Mouse (Mus musculus): Measurements from ENCODE around the gene Rab30. TPM values are rescaled to one million over a fixed set of nuclear protein-coding genes. Genes with fewer than 3 reads are reported as not detected.

Gene Rab30
- total and polyA plus RNA-seq, 3 experiments: 39.1 to 105 (median 66.2) TPM

GRCm38 (mm10) chr7:92820941-92821465 lies 79.6 kb downstream of the Rab30 start:
- dilution Hi-C loops (cut with MboI; ENCODE audit: extremely low pct_ligation_motif_present, extremely low pct_unique_long_range_greater_than_20kb, low sequenced_read_pairs): no loop called here
- Histone ChIP-seq H3K36me3 (replicated peaks in 1 of 2; ENCODE audit: control insufficient read depth in 1 of 2, insufficient read depth in 1 of 2, low read length in 1 of 2) (peaks cover 13 to 36% of the 10 kb centered on the region in 2 experiments), H3K27me3 (replicated peaks) (no peaks in the 10 kb centered on the region), H3K79me2 (replicated peaks; ENCODE audit: control insufficient read depth, extremely low read depth, insufficient read depth, poor library complexity, severe bottlenecking) (peaks cover 39% of the 10 kb centered on the region), H3K4me2 (ENCODE audit: insufficient read depth, low read depth, poor library complexity, severe bottlenecking) (peak overlapping the region; percentile 99), H3K9ac (ENCODE audit: insufficient read depth, low read depth) (peak overlapping the region; percentile 92), H3K4me1 (ENCODE audit: control insufficient read depth in 1 of 2, insufficient read depth in 2 of 2) (peaks cover 31 to 68% of the 10 kb centered on the region in 2 experiments), H3K9me3 (replicated peaks; ENCODE audit: low read length) (no peaks in the 10 kb centered on the region), H3K4me3 (replicated peaks in 1 of 3; ENCODE audit: low read depth in 2 of 3, low read length in 2 of 3, poor library complexity in 1 of 3) (peak overlapping the region; percentile 69 to 78 (median 74)), H3K27ac (ENCODE audit: insufficient read depth, low read depth) (peak overlapping the region; percentile 80)
- DNase-seq (ENCODE audit: extremely low read depth): no peak
- in situ Hi-C loops (cut with MboI; ENCODE audit: low pct_ligation_motif_present, low pct_unique_long_range_greater_than_20kb, low sequenced_read_pairs): no loop called here
- peak; percentile 26; the same call in 1 of the 2 replicates for TF ChIP-seq UBTF (IDR thresholded peaks at IDR 0.05; ENCODE audit: low read depth, low read length)
- no peak for TF ChIP-seq NELFE (IDR thresholded peaks at IDR 0.05; ENCODE audit: low read depth, low read length)
- TF ChIP-seq CTCF (conservative IDR thresholded peaks at IDR 0.05 in 1 of 2, IDR thresholded peaks at IDR 0.05 in 1 of 2; ENCODE audit: low read depth in 2 of 2, low read length in 2 of 2): no peak
- no peak for TF ChIP-seq MEF2A (IDR thresholded peaks at IDR 0.05; ENCODE audit: borderline replicate concordance, low read depth, low read length)
- TF ChIP-seq POLR2AphosphoS2 (IDR thresholded peaks at IDR 0.05; ENCODE audit: low read depth, low read length): no peak

GRCm38 (mm10) chr7:92821871-92822270 lies 80.5 kb downstream of the Rab30 start:
- Histone ChIP-seq H3K4me1 (ENCODE audit: control insufficient read depth in 1 of 2, insufficient read depth in 2 of 2) (peaks cover 28 to 68% of the 10 kb centered on the region in 2 experiments), H3K9me3 (replicated peaks; ENCODE audit: low read length) (no peaks in the 10 kb centered on the region), H3K4me3 (replicated peaks in 1 of 3; ENCODE audit: low read depth in 2 of 3, low read length in 2 of 3, poor library complexity in 1 of 3) (peak overlapping the region; percentile 69 to 78 (median 74)), H3K79me2 (replicated peaks; ENCODE audit: control insufficient read depth, extremely low read depth, insufficient read depth, poor library complexity, severe bottlenecking) (peaks cover 44% of the 10 kb centered on the region), H3K36me3 (replicated peaks in 1 of 2; ENCODE audit: control insufficient read depth in 1 of 2, insufficient read depth in 1 of 2, low read length in 1 of 2) (peaks cover 16 to 44% of the 10 kb centered on the region in 2 experiments), H3K4me2 (ENCODE audit: insufficient read depth, low read depth, poor library complexity, severe bottlenecking) (peak overlapping the region; percentile 99), H3K27me3 (replicated peaks) (no peaks in the 10 kb centered on the region), H3K27ac (ENCODE audit: insufficient read depth, low read depth) (no peak overlapping the region), H3K9ac (ENCODE audit: insufficient read depth, low read depth) (peak overlapping the region; percentile 92)
- TF ChIP-seq USF2 (conservative IDR thresholded peaks at IDR 0.05; ENCODE audit: low read depth, low read length) (no peak), MAFK (IDR thresholded peaks at IDR 0.05; ENCODE audit: insufficient replicate concordance, low read length) (peak; percentile 1; the same call in 1 of the 2 replicates)
- no peak for DNase-seq (ENCODE audit: extremely low read depth)
- dilution Hi-C loops (cut with MboI; ENCODE audit: extremely low pct_ligation_motif_present, extremely low pct_unique_long_range_greater_than_20kb, low sequenced_read_pairs): no loop called here
- in situ Hi-C loops (cut with MboI; ENCODE audit: low pct_ligation_motif_present, low pct_unique_long_range_greater_than_20kb, low sequenced_read_pairs): no loop called here

GRCm38 (mm10) chr7:92822409-92823101 lies 81.2 kb downstream of the Rab30 start:
- Histone ChIP-seq H3K4me2 (ENCODE audit: insufficient read depth, low read depth, poor library complexity, severe bottlenecking) (peak overlapping the region; percentile 99), H3K79me2 (replicated peaks; ENCODE audit: control insufficient read depth, extremely low read depth, insufficient read depth, poor library complexity, severe bottlenecking) (peaks cover 48% of the 10 kb centered on the region), H3K27me3 (replicated peaks) (no peaks in the 10 kb centered on the region), H3K4me1 (ENCODE audit: control insufficient read depth in 1 of 2, insufficient read depth in 2 of 2) (peaks cover 24 to 68% of the 10 kb centered on the region in 2 experiments), H3K36me3 (replicated peaks in 1 of 2; ENCODE audit: control insufficient read depth in 1 of 2, insufficient read depth in 1 of 2, low read length in 1 of 2) (peaks cover 20 to 51% of the 10 kb centered on the region in 2 experiments), H3K9me3 (replicated peaks; ENCODE audit: low read length) (no peaks in the 10 kb centered on the region), H3K4me3 (replicated peaks in 1 of 3; ENCODE audit: low read depth in 2 of 3, low read length in 2 of 3, poor library complexity in 1 of 3) (peak overlapping the region; percentile 69 to 78 (median 74)), H3K27ac (ENCODE audit: insufficient read depth, low read depth) (0 out of 2 replicates have a peak overlapping the region, but pooled peaks have one; percentile 16), H3K9ac (ENCODE audit: insufficient read depth, low read depth) (peak overlapping the region; percentile 92)
- in situ Hi-C loops (cut with MboI; ENCODE audit: low pct_ligation_motif_present, low pct_unique_long_range_greater_than_20kb, low sequenced_read_pairs): no loop called here
- dilution Hi-C loops (cut with MboI; ENCODE audit: extremely low pct_ligation_motif_present, extremely low pct_unique_long_range_greater_than_20kb, low sequenced_read_pairs): no loop called here
- DNase-seq (ENCODE audit: extremely low read depth): no peak
- no peak for TF ChIP-seq MYC (IDR thresholded peaks at IDR 0.05; ENCODE audit: low read depth, low read length)
